Mouse (Mus musculus): ENCODE measurements around the gene Krt84. TPM values are rescaled to one million over a fixed set of nuclear protein-coding genes. Genes with fewer than 3 reads are reported as not detected.
A peak's percentile ranks its signal among the peaks of the same experiment; 100 is the strongest.

The Krt84 gene
- polyA plus RNA-seq, 1 experiment, result not detected

- no peak for TF ChIP-seq MYOG (IDR thresholded peaks at IDR 0.05; ENCODE audit: control insufficient read depth, extremely low read depth, insufficient read length)
- no peak for TF ChIP-seq CTCF (IDR thresholded peaks at IDR 0.05; ENCODE audit: control insufficient read depth, insufficient read depth, insufficient read length)
- TF ChIP-seq MYOD1 (IDR thresholded peaks at IDR 0.05; ENCODE audit: control insufficient read depth, insufficient read length, low read depth), result no peak
- TF ChIP-seq CEBPB (IDR thresholded peaks at IDR 0.05; ENCODE audit: low read depth), result no peak
- no peak for TF ChIP-seq MAX (IDR thresholded peaks at IDR 0.05)
- TF ChIP-seq FOSL1 (IDR thresholded peaks at IDR 0.05; ENCODE audit: insufficient read depth, low read length, poor library complexity, severe bottlenecking), result no peak
- TF ChIP-seq USF1 (IDR thresholded peaks at IDR 0.05; ENCODE audit: low read depth), result no peak
- H3ac ChIP-seq (ENCODE audit: control insufficient read depth, insufficient read length, low read depth), result no peak overlapping the region
- H3K4me3 ChIP-seq (ENCODE audit: insufficient read depth, poor library complexity, severe bottlenecking), result no peak overlapping the region
- H3K36me3 ChIP-seq (ENCODE audit: control insufficient read depth, insufficient read depth), result no peaks in the 10 kb centered on the region
- H3K79me2 ChIP-seq (ENCODE audit: control insufficient read depth, insufficient read depth), result no peaks in the 10 kb centered on the region
- peaks cover 48% of the 10 kb centered on the region for H3K27me3 ChIP-seq (ENCODE audit: control insufficient read depth, insufficient read depth, insufficient read length)
- no peaks in the 10 kb centered on the region for H3K79me3 ChIP-seq (ENCODE audit: low read depth)
Observed at GRCm38 (mm10) chr15:101494203-101494602, 38.4 kb downstream of the Krt84 start.

GRCm38 (mm10) chr15:101493713-101494112 lies 38.9 kb downstream of the Krt84 start:
- Histone ChIP-seq H3K4me3 (ENCODE audit: insufficient read depth, poor library complexity, severe bottlenecking) (no peak overlapping the region), H3K27me3 (ENCODE audit: control insufficient read depth, insufficient read depth, insufficient read length) (peaks cover 53% of the 10 kb centered on the region), H3K36me3 (ENCODE audit: control insufficient read depth, insufficient read depth) (no peaks in the 10 kb centered on the region), H3ac (ENCODE audit: control insufficient read depth, insufficient read length, low read depth) (no peak overlapping the region), H3K79me3 (ENCODE audit: low read depth) (no peaks in the 10 kb centered on the region), H3K79me2 (ENCODE audit: control insufficient read depth, insufficient read depth) (no peaks in the 10 kb centered on the region)
- TF ChIP-seq MAX (IDR thresholded peaks at IDR 0.05), result no peak
- no peak for TF ChIP-seq CTCF (IDR thresholded peaks at IDR 0.05; ENCODE audit: control insufficient read depth, insufficient read depth, insufficient read length)
- TF ChIP-seq MYOD1 (IDR thresholded peaks at IDR 0.05; ENCODE audit: control insufficient read depth, insufficient read length, low read depth), result no peak
- no peak for TF ChIP-seq MYOG (IDR thresholded peaks at IDR 0.05; ENCODE audit: control insufficient read depth, extremely low read depth, insufficient read length)
- no peak for TF ChIP-seq CEBPB (IDR thresholded peaks at IDR 0.05; ENCODE audit: low read depth)
- no peak for TF ChIP-seq USF1 (IDR thresholded peaks at IDR 0.05; ENCODE audit: low read depth)
- TF ChIP-seq FOSL1 (IDR thresholded peaks at IDR 0.05; ENCODE audit: insufficient read depth, low read length, poor library complexity, severe bottlenecking), result no peak

GRCm38 (mm10) chr15:101492718-101493117 lies 39.9 kb downstream of the Krt84 start:
- Histone ChIP-seq H3K79me2 (ENCODE audit: control insufficient read depth, insufficient read depth) (no peaks in the 10 kb centered on the region), H3K79me3 (ENCODE audit: low read depth) (no peaks in the 10 kb centered on the region), H3K36me3 (ENCODE audit: control insufficient read depth, insufficient read depth) (no peaks in the 10 kb centered on the region), H3ac (ENCODE audit: control insufficient read depth, insufficient read length, low read depth) (no peak overlapping the region), H3K27me3 (ENCODE audit: control insufficient read depth, insufficient read depth, insufficient read length) (peaks cover 63% of the 10 kb centered on the region), H3K4me3 (ENCODE audit: insufficient read depth, poor library complexity, severe bottlenecking) (no peak overlapping the region)
- TF ChIP-seq MAX (IDR thresholded peaks at IDR 0.05) (no peak), USF1 (IDR thresholded peaks at IDR 0.05; ENCODE audit: low read depth) (peak; percentile 80), CEBPB (IDR thresholded peaks at IDR 0.05; ENCODE audit: low read depth) (no peak)

GRCm38 (mm10) chr15:101491431-101491830 lies 41.2 kb downstream of the Krt84 start, which contains the start of gene Krt83:
Gene Krt83, minus strand, starts transcription at chr15:101491512.
- H3K27me3 ChIP-seq (ENCODE audit: control insufficient read depth, insufficient read depth, insufficient read length), result peaks cover 71% of the 10 kb centered on the region
- no peaks in the 10 kb centered on the region for H3K79me2 ChIP-seq (ENCODE audit: control insufficient read depth, insufficient read depth)
- no peak for TF ChIP-seq CEBPB (IDR thresholded peaks at IDR 0.05; ENCODE audit: low read depth)
- no peak for TF ChIP-seq CTCF (IDR thresholded peaks at IDR 0.05; ENCODE audit: control insufficient read depth, insufficient read depth, insufficient read length)
- H3K4me3 ChIP-seq (ENCODE audit: insufficient read depth, poor library complexity, severe bottlenecking), result no peak within 1 kb of the TSS
- H3ac ChIP-seq (ENCODE audit: control insufficient read depth, insufficient read length, low read depth), result no peak within 1 kb of the TSS
- no peaks in the 10 kb centered on the region for H3K79me3 ChIP-seq (ENCODE audit: low read depth)
- H3K36me3 ChIP-seq (ENCODE audit: control insufficient read depth, insufficient read depth), result no peaks in the 10 kb centered on the region

- Histone ChIP-seq H3K36me3 (ENCODE audit: control insufficient read depth, insufficient read depth) (no peaks in the 10 kb centered on the region), H3K4me3 (ENCODE audit: insufficient read depth, poor library complexity, severe bottlenecking) (no peak overlapping the region), H3K27me3 (ENCODE audit: control insufficient read depth, insufficient read depth, insufficient read length) (peaks cover 91% of the 10 kb centered on the region), H3ac (ENCODE audit: control insufficient read depth, insufficient read length, low read depth) (no peak overlapping the region), H3K79me3 (ENCODE audit: low read depth) (no peaks in the 10 kb centered on the region), H3K79me2 (ENCODE audit: control insufficient read depth, insufficient read depth) (no peaks in the 10 kb centered on the region)
- TF ChIP-seq MYOD1 (IDR thresholded peaks at IDR 0.05; ENCODE audit: control insufficient read depth, insufficient read length, low read depth) (no peak), MAX (IDR thresholded peaks at IDR 0.05) (no peak), USF1 (IDR thresholded peaks at IDR 0.05; ENCODE audit: low read depth) (no peak), MYOG (IDR thresholded peaks at IDR 0.05; ENCODE audit: control insufficient read depth, extremely low read depth, insufficient read length) (no peak), CEBPB (IDR thresholded peaks at IDR 0.05; ENCODE audit: low read depth) (no peak), FOSL1 (IDR thresholded peaks at IDR 0.05; ENCODE audit: insufficient read depth, low read length, poor library complexity, severe bottlenecking) (no peak), CTCF (IDR thresholded peaks at IDR 0.05; ENCODE audit: control insufficient read depth, insufficient read depth, insufficient read length) (no peak)
Observed at GRCm38 (mm10) chr15:101485911-101486635, 46.5 kb downstream of the Krt84 start.

GRCm38 (mm10) chr15:101484939-101485338 lies 47.7 kb downstream of the Krt84 start:
- H3K79me2 ChIP-seq (ENCODE audit: control insufficient read depth, insufficient read depth), result no peaks in the 10 kb centered on the region
- peaks cover 91% of the 10 kb centered on the region for H3K27me3 ChIP-seq (ENCODE audit: control insufficient read depth, insufficient read depth, insufficient read length)
- no peak for TF ChIP-seq MAX (IDR thresholded peaks at IDR 0.05)
- peak; percentile 51 for TF ChIP-seq CEBPB (IDR thresholded peaks at IDR 0.05; ENCODE audit: low read depth)
- TF ChIP-seq MYOD1 (IDR thresholded peaks at IDR 0.05; ENCODE audit: control insufficient read depth, insufficient read length, low read depth), result no peak
- no peak for TF ChIP-seq FOSL1 (IDR thresholded peaks at IDR 0.05; ENCODE audit: insufficient read depth, low read length, poor library complexity, severe bottlenecking)
- no peak for TF ChIP-seq USF1 (IDR thresholded peaks at IDR 0.05; ENCODE audit: low read depth)
- H3K36me3 ChIP-seq (ENCODE audit: control insufficient read depth, insufficient read depth), result no peaks in the 10 kb centered on the region
- no peaks in the 10 kb centered on the region for H3K79me3 ChIP-seq (ENCODE audit: low read depth)
- H3ac ChIP-seq (ENCODE audit: control insufficient read depth, insufficient read length, low read depth), result no peak overlapping the region
- H3K4me3 ChIP-seq (ENCODE audit: insufficient read depth, poor library complexity, severe bottlenecking), result no peak overlapping the region

Data from C2C12 (cell line).